Mouse (Mus musculus): ENCODE data around the gene Fgf3.
A peak's percentile ranks its signal among the peaks of the same experiment; 100 is the strongest.

The Fgf3 gene

GRCm38 (mm10) chr7:144837891-144838488 lies at the start of gene Fgf3:
Fgf3 (plus strand) TSS chr7:144838083.
- DNase-seq (ENCODE audit: low read depth) = no peak

GRCm38 (mm10) chr7:144788631-144789030 lies 49.3 kb upstream of the Fgf3 start:
- no peak for DNase-seq (ENCODE audit: low read depth)

- no peak for DNase-seq (ENCODE audit: low read depth)
Measured at GRCm38 (mm10) chr7:144789601-144790556, 48.0 kb upstream of the Fgf3 start.

- DNase-seq (ENCODE audit: low read depth) = no peak
Measured at GRCm38 (mm10) chr7:144791426-144791825, 46.5 kb upstream of the Fgf3 start.

- no peak for DNase-seq (ENCODE audit: low read depth)
Measured at GRCm38 (mm10) chr7:144793296-144793695, 44.6 kb upstream of the Fgf3 start.

- no peak for DNase-seq (ENCODE audit: low read depth)
Measured at GRCm38 (mm10) chr7:144795976-144796474, 41.9 kb upstream of the Fgf3 start.

- DNase-seq (ENCODE audit: low read depth) = no peak
Measured at GRCm38 (mm10) chr7:144796986-144797735, 40.7 kb upstream of the Fgf3 start.

GRCm38 (mm10) chr7:144798471-144798870 lies 39.4 kb upstream of the Fgf3 start:
- no peak for DNase-seq (ENCODE audit: low read depth)

GRCm38 (mm10) chr7:144807036-144807435 lies 30.8 kb upstream of the Fgf3 start:
- DNase-seq (ENCODE audit: low read depth) = no peak

GRCm38 (mm10) chr7:144807976-144808577 lies 29.8 kb upstream of the Fgf3 start:
- DNase-seq (ENCODE audit: low read depth) = no peak

- DNase-seq (ENCODE audit: low read depth) = no peak
Measured at GRCm38 (mm10) chr7:144811521-144811920, 26.4 kb upstream of the Fgf3 start.

GRCm38 (mm10) chr7:144821901-144822300 lies 16.0 kb upstream of the Fgf3 start:
- no peak for DNase-seq (ENCODE audit: low read depth)

GRCm38 (mm10) chr7:144823988-144824387 lies 13.9 kb upstream of the Fgf3 start:
- DNase-seq (ENCODE audit: low read depth) = no peak

GRCm38 (mm10) chr7:144828369-144828768 lies 9.5 kb upstream of the Fgf3 start:
- no peak for DNase-seq (ENCODE audit: low read depth)

GRCm38 (mm10) chr7:144838522-144839503 lies 930 bp downstream of the Fgf3 start:
- no peak for DNase-seq (ENCODE audit: low read depth)

- peak; percentile 20 for DNase-seq (ENCODE audit: low read depth)
Measured at GRCm38 (mm10) chr7:144846158-144846557, 8.3 kb downstream of the Fgf3 start.

GRCm38 (mm10) chr7:144847067-144847466 lies 9.2 kb downstream of the Fgf3 start, which contains the start of gene Fgf4:
Fgf4 (plus strand) TSS chr7:144847367.
- no peak for DNase-seq (ENCODE audit: low read depth)

GRCm38 (mm10) chr7:144851321-144851720 lies 13.4 kb downstream of the Fgf3 start:
- no peak for DNase-seq (ENCODE audit: low read depth)

GRCm38 (mm10) chr7:144854966-144855365 lies 17.1 kb downstream of the Fgf3 start:
- DNase-seq (ENCODE audit: low read depth) = no peak

GRCm38 (mm10) chr7:144857158-144857557 lies 19.3 kb downstream of the Fgf3 start:
- DNase-seq (ENCODE audit: low read depth) = no peak
